Mouse (Mus musculus): Measurements from ENCODE around the gene Ap2s1.

GRCm38 (mm10) chr7:16761630-16762029 is 23.4 kb downstream of the Ap2s1 start:
- no peak for TF ChIP-seq POLR2A (IDR thresholded peaks at IDR 0.05; ENCODE audit: borderline replicate concordance, extremely low read depth, low read depth, low read length)
- TF ChIP-seq CTCF (IDR thresholded peaks at IDR 0.05; ENCODE audit: insufficient read depth, low read length): no peak

Measured in lung, adult 2 months (tissue).